Mouse (Mus musculus): ENCODE measurements around the gene Sh3bgr. TPM values are rescaled to one million over a fixed set of nuclear protein-coding genes. Genes with fewer than 3 reads are reported as not detected.

Gene Sh3bgr
- polyA plus RNA-seq (2017; shearing (Covaris generic)) = not detected

GRCm38 (mm10) chr16:96199913-96200701 is at the start of gene Sh3bgr:
Gene Sh3bgr, plus strand, starts transcription at chr16:96200450.

GRCm38 (mm10) chr16:96191531-96192506 is 8.4 kb upstream of the Sh3bgr start, which contains the start of gene Lca5l:
Gene Lca5l, minus strand, starts transcription at chr16:96192271.

GRCm38 (mm10) chr16:96235366-96235970 is 35.2 kb downstream of the Sh3bgr start, which contains the start of gene B3galt5:
Gene B3galt5, plus strand, starts transcription at chr16:96235801.

Other genes with a start within 250 kb of the Sh3bgr start
- 72.7 TPM for gene Psmg1, start 209.5 kb upstream of the Sh3bgr start, polyA plus RNA-seq (2017; shearing (Covaris generic))
- gene Brwd1, start 117.9 kb upstream of the Sh3bgr start, polyA plus RNA-seq (2017; shearing (Covaris generic)) = 27.1 TPM
- gene Hmgn1, start 72.7 kb upstream of the Sh3bgr start, polyA plus RNA-seq (2017; shearing (Covaris generic)) = 67.8 TPM
- 13.9 TPM for gene Wrb, start 55.0 kb upstream of the Sh3bgr start, polyA plus RNA-seq (2017; shearing (Covaris generic))
- gene Lca5l, start 8.2 kb upstream of the Sh3bgr start, polyA plus RNA-seq (2017; shearing (Covaris generic)) = not detected
- 2.2 TPM for gene B3galt5, start 35.4 kb downstream of the Sh3bgr start, polyA plus RNA-seq (2017; shearing (Covaris generic))
- gene Itgb2l, start 243.2 kb downstream of the Sh3bgr start, polyA plus RNA-seq (2017; shearing (Covaris generic)) = not detected

Data from CD4-positive, CD25-positive, alpha-beta regulatory T cell, adult 9 weeks (primary cell).